9 mouse cellular contexts compared by ENCODE assay signal in the genomic region with DNA sequence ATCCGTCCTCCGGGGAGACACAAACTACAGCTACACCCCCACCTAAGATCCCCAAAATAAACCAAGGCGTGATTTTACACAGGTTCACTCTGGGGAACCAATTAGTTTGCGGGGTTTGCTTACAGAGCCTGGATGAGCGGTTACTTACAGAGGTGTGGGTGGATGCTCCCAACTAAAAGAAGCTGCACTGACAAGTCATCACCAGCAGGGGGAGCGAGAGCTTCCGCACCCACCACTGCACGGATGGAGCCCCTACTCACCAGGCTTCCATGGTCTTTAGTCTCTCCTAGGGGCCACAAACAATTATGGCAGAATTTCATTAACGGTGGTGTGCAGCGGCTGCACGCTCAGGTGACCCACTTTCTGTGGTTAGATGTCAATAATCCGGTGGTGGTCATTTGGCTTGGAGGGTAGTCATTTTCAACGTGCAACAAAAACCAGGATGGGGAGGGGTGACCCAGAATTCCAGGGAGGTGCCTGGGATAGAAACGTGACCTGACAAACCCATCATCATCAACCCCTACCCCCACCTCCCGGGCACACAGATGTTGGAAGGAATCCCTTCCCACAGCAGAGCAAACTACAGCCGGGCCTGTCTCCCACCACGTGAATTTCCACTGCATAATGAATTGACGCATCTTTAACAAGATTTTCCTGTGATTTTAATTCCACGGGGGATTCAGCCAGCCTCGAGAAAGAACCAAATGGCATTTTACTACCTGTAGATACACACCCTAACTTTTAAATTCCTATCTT.
DNase-seq lines count a peak whose midpoint lies in the region; ATAC-seq lines count a peak whose summit lies in the region.
"Had no signal": no experiment of that assay in that cellular context is flagged by ENCODE, and none has a peak within 500 bp of the region (broad histone marks: within the 10 kb centered on the region; RNA-seq: fewer than 3 reads in every experiment).

No protein-coding gene starts in this region.

- no peaks in the 10 kb centered on the region for H3K36me3 ChIP-seq in forebrain, embryonic 14.5 days (ENCODE audit: control insufficient read depth, insufficient read depth, low read length)
- H3K36me3 ChIP-seq in limb, embryonic 10.5 days, result no peaks in the 10 kb centered on the region

- 66% methylated on average over 20 of the region's 20 CpGs for WGBS in forebrain, embryonic 14.5 days
- WGBS in limb, embryonic 10.5 days, result 63% methylated on average over 20 of the region's 20 CpGs

- H3K9ac ChIP-seq in forebrain, embryonic 14.5 days (ENCODE audit: low read length), result no peak overlapping the region

- no peak overlapping the region for H3K27ac ChIP-seq in forebrain, embryonic 14.5 days (ENCODE audit: low read depth, low read length)
- H3K27ac ChIP-seq in limb, embryonic 10.5 days, result no peak overlapping the region

- ATAC-seq in forebrain, embryonic 14.5 days, result 0 out of 2 replicates have a peak, but pooled peaks have one; percentile 23

- intact Hi-C loops in heart, postnatal 10 days (cut with DNase I), result no loop called here

- H3K9me3 ChIP-seq in forebrain, embryonic 14.5 days (replicated peaks; ENCODE audit: control insufficient read depth, low read length), result no peaks in the 10 kb centered on the region
- H3K9me3 ChIP-seq in limb, embryonic 10.5 days (replicated peaks), result no peaks in the 10 kb centered on the region

- no peak overlapping the region for H3K4me2 ChIP-seq in forebrain, embryonic 14.5 days (ENCODE audit: low read length)

- H3K4me1 ChIP-seq in forebrain, embryonic 14.5 days (ENCODE audit: control insufficient read depth, insufficient read depth, low read length), result no peaks in the 10 kb centered on the region
- peaks cover 19% of the 10 kb centered on the region for H3K4me1 ChIP-seq in limb, embryonic 10.5 days

- H3K27me3 ChIP-seq in forebrain, embryonic 14.5 days (replicated peaks; ENCODE audit: control insufficient read depth, insufficient read depth, low read length), result no peaks in the 10 kb centered on the region
- no peaks in the 10 kb centered on the region for H3K27me3 ChIP-seq in limb, embryonic 10.5 days (ENCODE audit: low read depth, poor library complexity, severe bottlenecking)

- no peak overlapping the region for H3K4me3 ChIP-seq in forebrain, embryonic 14.5 days (ENCODE audit: low read depth, low read length)
- no peak overlapping the region for H3K4me3 ChIP-seq in limb, embryonic 10.5 days
- H3K4me3 ChIP-seq: erythroblast, embryonic 14.5 days had no signal

- peak; percentile 1 to 11 for DNase-seq in heart, postnatal 10 days
- DNase-seq in heart, adult 18-20 months, result no peak
- peak; percentile 68 for DNase-seq in brain, adult 2 months (ENCODE audit: low read depth, low spot score)
- DNase-seq in forebrain, embryonic 14.5 days (ENCODE audit: low spot score), result peak; percentile 27
- DNase-seq in limb, embryonic 10.5 days (ENCODE audit: low spot score), result peak; percentile 62
- peak; percentile 28 for DNase-seq in testis, postnatal 14 days (ENCODE audit: low spot score)
- no peak for DNase-seq in heart, postnatal 4 days
- no peak for DNase-seq in urinary bladder, postnatal 10 days (ENCODE audit: low spot score)

Comparison
In these comparisons a context has a peak if more than half of its experiments do, and no peak if none do; other contexts are left out.
1. DNase-seq: peak in heart, postnatal 10 days (2 of 2), brain, adult 2 months (single experiment), forebrain, embryonic 14.5 days (single experiment), limb, embryonic 10.5 days (single experiment) and testis, postnatal 14 days (single experiment); none in heart, adult 18-20 months (0 of 2), heart, postnatal 4 days (single experiment) and urinary bladder, postnatal 10 days (single experiment).